Mouse (Mus musculus): ENCODE data around the gene AC170998.1. TPM values are rescaled to one million over a fixed set of nuclear protein-coding genes. Genes with fewer than 3 reads are reported as not detected.
"Not testable (repeated sequence)": the region's sequence is repeated elsewhere in the genome, so short reads cannot be mapped to it uniquely, and the experiment has no call there.

The AC170998.1 gene
- polyA plus RNA-seq, 1 experiment from 2014 or later = 2.1 TPM

GRCm38 (mm10) chr17:28769121-28769874 lies 43.4 kb downstream of the AC170998.1 start, which contains the start of gene Mapk13:
Gene Mapk13, plus strand, starts transcription at chr17:28769297.
- H3K4me2 ChIP-seq = peak within 1 kb of the TSS; percentile 71
- H3K27me3 ChIP-seq = peaks cover 45% of the 10 kb centered on the region
- ATAC-seq = no peak
- peak within 1 kb of the TSS; percentile 52 for H3K9ac ChIP-seq
- 0 out of 2 replicates have a peak, but pooled peaks cover 2% of the 10 kb centered on the region for H3K9me3 ChIP-seq (replicated peaks)
- peak within 1 kb of the TSS; percentile 38 for H3K4me3 ChIP-seq
- no peak within 1 kb of the TSS for H3K27ac ChIP-seq
- under 1% methylated on average over 39 of the region's 58 CpGs for WGBS
- H3K4me1 ChIP-seq = peaks cover 15% of the 10 kb centered on the region
- H3K36me3 ChIP-seq (ENCODE audit: poor library complexity, severe bottlenecking) = no peaks in the 10 kb centered on the region

GRCm38 (mm10) chr17:28769875-28770421 lies 44.1 kb downstream of the AC170998.1 start:
- Histone ChIP-seq H3K4me2 (peak overlapping the region; percentile 71), H3K4me3 (peak overlapping the region; percentile 38), H3K4me1 (peaks cover 15% of the 10 kb centered on the region), H3K36me3 (ENCODE audit: poor library complexity, severe bottlenecking) (no peaks in the 10 kb centered on the region), H3K9ac (peak overlapping the region; percentile 52), H3K27me3 (peaks cover 45% of the 10 kb centered on the region), H3K27ac (no peak overlapping the region), H3K9me3 (replicated peaks) (0 out of 2 replicates have a peak, but pooled peaks cover 2% of the 10 kb centered on the region)
- ATAC-seq = no peak
- WGBS = 5% methylated on average over 21 of the region's 24 CpGs

GRCm38 (mm10) chr17:28771289-28771688 lies 45.4 kb downstream of the AC170998.1 start:
- no peak overlapping the region for H3K9ac ChIP-seq
- H3K4me3 ChIP-seq = no peak overlapping the region
- peaks cover 45% of the 10 kb centered on the region for H3K27me3 ChIP-seq
- 91% methylated on average over 5 of the region's 5 CpGs for WGBS
- ATAC-seq = no peak
- H3K9me3 ChIP-seq (replicated peaks) = 0 out of 2 replicates have a peak, but pooled peaks cover 2% of the 10 kb centered on the region
- no peak overlapping the region for H3K27ac ChIP-seq
- H3K4me1 ChIP-seq = peaks cover 15% of the 10 kb centered on the region
- H3K4me2 ChIP-seq = no peak overlapping the region
- H3K36me3 ChIP-seq (ENCODE audit: poor library complexity, severe bottlenecking) = no peaks in the 10 kb centered on the region

- Histone ChIP-seq H3K4me1 (peaks cover 10% of the 10 kb centered on the region), H3K27me3 (peaks cover 24% of the 10 kb centered on the region)
- not testable (repeated sequence) for H3K36me3 ChIP-seq (ENCODE audit: poor library complexity, severe bottlenecking); H3K9me3 ChIP-seq (replicated peaks); ATAC-seq; H3K4me2 ChIP-seq; H3K4me3 ChIP-seq; H3K27ac ChIP-seq; H3K9ac ChIP-seq
- WGBS = 96% methylated on average over 7 of the region's 9 CpGs
These were observed 48.4 kb downstream of the AC170998.1 start for GRCm38 (mm10) chr17:28774303-28774702.

GRCm38 (mm10) chr17:28775161-28775560 lies 49.3 kb downstream of the AC170998.1 start:
- Histone ChIP-seq H3K4me3 (no peak overlapping the region), H3K4me1 (peaks cover 1% of the 10 kb centered on the region; the same call in 1 of the 2 replicates), H3K36me3 (ENCODE audit: poor library complexity, severe bottlenecking) (no peaks in the 10 kb centered on the region), H3K9ac (no peak overlapping the region), H3K27ac (no peak overlapping the region), H3K4me2 (no peak overlapping the region), H3K9me3 (replicated peaks) (0 out of 2 replicates have a peak, but pooled peaks cover 2% of the 10 kb centered on the region), H3K27me3 (peaks cover 16% of the 10 kb centered on the region)
- WGBS = 87% methylated on average over 4 of the region's 4 CpGs
- no peak for ATAC-seq

Other genes starting within 250 kb of the AC170998.1 start
- gene Fkbp5, start 208.6 kb upstream of the AC170998.1 start, polyA plus RNA-seq (2015; fragmentation: Nextera tagmentation; extraction: Ambion mirVana) = 29.4 and 30.1 TPM in 2 replicates
- not detected in 2 replicates for gene Armc12, start 195.3 kb upstream of the AC170998.1 start, polyA plus RNA-seq (2015; fragmentation: Nextera tagmentation; extraction: Ambion mirVana)
- not detected in 2 replicates for gene Clpsl2, start 176.7 kb upstream of the AC170998.1 start, polyA plus RNA-seq (2015; fragmentation: Nextera tagmentation; extraction: Ambion mirVana)
- gene Clps, start 165.3 kb upstream of the AC170998.1 start, polyA plus RNA-seq (2015; fragmentation: Nextera tagmentation; extraction: Ambion mirVana) = 0.54 TPM in 1 of 2 replicates, not detected in the other
- gene Lhfpl5, start 150.4 kb upstream of the AC170998.1 start, polyA plus RNA-seq (2015; fragmentation: Nextera tagmentation; extraction: Ambion mirVana) = 2.8 and 2.9 TPM in 2 replicates
- 134 and 135 TPM in 2 replicates for gene Srpk1, start 103.4 kb upstream of the AC170998.1 start, polyA plus RNA-seq (2015; fragmentation: Nextera tagmentation; extraction: Ambion mirVana)
- 0.86 and 0.99 TPM in 2 replicates for gene Slc26a8, start 35.9 kb upstream of the AC170998.1 start, polyA plus RNA-seq (2015; fragmentation: Nextera tagmentation; extraction: Ambion mirVana)
- gene Mapk14, start 34.8 kb upstream of the AC170998.1 start, polyA plus RNA-seq (2015; fragmentation: Nextera tagmentation; extraction: Ambion mirVana) = 27.1 and 29.6 TPM in 2 replicates
- 0.72 and 1.1 TPM in 2 replicates for gene Mapk13, start 43.2 kb downstream of the AC170998.1 start, polyA plus RNA-seq (2015; fragmentation: Nextera tagmentation; extraction: Ambion mirVana)
- gene Brpf3, start 75.0 kb downstream of the AC170998.1 start, polyA plus RNA-seq (2015; fragmentation: Nextera tagmentation; extraction: Ambion mirVana) = 10.2 and 11.3 TPM in 2 replicates
- gene Pnpla1, start 132.3 kb downstream of the AC170998.1 start, polyA plus RNA-seq (2015; fragmentation: Nextera tagmentation; extraction: Ambion mirVana) = not detected in 2 replicates
- gene 4930539E08Rik, start 189.2 kb downstream of the AC170998.1 start, polyA plus RNA-seq (2015; fragmentation: Nextera tagmentation; extraction: Ambion mirVana) = 0.15 and 0.25 TPM in 2 replicates
- gene Pxt1, start 217.8 kb downstream of the AC170998.1 start, polyA plus RNA-seq (2015; fragmentation: Nextera tagmentation; extraction: Ambion mirVana) = not detected in 2 replicates
- 107 and 115 TPM in 2 replicates for gene Kctd20, start 225.9 kb downstream of the AC170998.1 start, polyA plus RNA-seq (2015; fragmentation: Nextera tagmentation; extraction: Ambion mirVana)